Mouse (Mus musculus): ENCODE data around the gene Egln2. TPM values are rescaled to one million over a fixed set of nuclear protein-coding genes. Genes with fewer than 3 reads are reported as not detected.

Egln2 gene
- polyA plus RNA-seq, 1 experiment, result 107 TPM

DNA sequence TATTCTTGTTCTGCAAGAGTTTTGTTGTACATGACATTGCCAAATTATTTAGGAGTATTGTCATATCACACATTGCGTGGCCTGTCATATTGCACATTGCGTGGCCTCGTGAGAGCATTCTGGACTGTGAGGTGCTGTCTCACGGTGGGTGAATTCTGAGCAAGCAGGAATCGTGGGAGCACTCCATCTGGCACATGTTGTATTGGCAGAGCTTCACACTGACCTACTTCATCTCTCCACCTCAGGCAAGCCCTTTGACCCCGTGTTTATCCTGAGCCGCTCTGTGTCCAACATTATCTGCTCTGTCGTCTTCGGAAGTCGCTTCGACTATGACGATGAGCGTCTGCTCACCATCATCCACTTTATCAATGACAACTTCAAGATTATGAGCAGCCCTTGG lies 37.7 kb downstream of the Egln2 start:
- no peak for DNase-seq
- TF ChIP-seq CTCF (IDR thresholded peaks at IDR 0.05; ENCODE audit: insufficient read depth, low read length) (no peak), POLR2A (IDR thresholded peaks at IDR 0.05; ENCODE audit: borderline replicate concordance, extremely low read depth, low read depth, low read length) (peak; percentile 35; the same call in 1 of the 2 replicates)
- Histone ChIP-seq H3K4me3 (replicated peaks; ENCODE audit: extremely low read depth, low read depth, low read length) (no peak overlapping the region), H3K4me1 (ENCODE audit: control insufficient read depth, insufficient read depth, low read length) (no peaks in the 10 kb centered on the region)
- WGBS, result 65% methylated on average over 13 of the region's 13 CpGs

DNA sequence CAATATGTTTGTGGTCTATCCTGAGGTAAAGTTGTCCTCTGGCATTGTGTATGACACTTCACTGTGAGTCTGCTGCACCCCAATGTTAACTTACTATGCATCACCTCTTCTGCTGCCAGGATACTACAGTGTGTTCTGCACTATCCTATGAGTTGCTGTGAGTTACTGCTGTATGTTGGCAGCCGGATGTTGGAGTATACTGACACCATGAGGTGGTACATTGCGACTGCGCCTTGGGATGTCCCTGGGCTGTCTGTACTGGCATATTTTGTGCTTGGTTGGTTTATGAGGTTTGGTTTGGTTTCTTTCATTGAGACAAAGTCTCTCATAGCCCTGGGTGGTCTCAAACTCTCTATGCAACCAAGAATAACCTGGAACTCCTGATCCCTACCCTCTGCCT lies 38.4 kb downstream of the Egln2 start:
- H3K4me3 ChIP-seq (replicated peaks; ENCODE audit: extremely low read depth, low read depth, low read length), result no peak overlapping the region
- no peaks in the 10 kb centered on the region for H3K4me1 ChIP-seq (ENCODE audit: control insufficient read depth, insufficient read depth, low read length)
- DNase-seq, result no peak
- TF ChIP-seq CTCF (IDR thresholded peaks at IDR 0.05; ENCODE audit: insufficient read depth, low read length) (peak; percentile 65), POLR2A (IDR thresholded peaks at IDR 0.05; ENCODE audit: borderline replicate concordance, extremely low read depth, low read depth, low read length) (no peak; the same call in 1 of the 2 replicates)
- 41% methylated on average over 3 of the region's 3 CpGs for WGBS

DNA sequence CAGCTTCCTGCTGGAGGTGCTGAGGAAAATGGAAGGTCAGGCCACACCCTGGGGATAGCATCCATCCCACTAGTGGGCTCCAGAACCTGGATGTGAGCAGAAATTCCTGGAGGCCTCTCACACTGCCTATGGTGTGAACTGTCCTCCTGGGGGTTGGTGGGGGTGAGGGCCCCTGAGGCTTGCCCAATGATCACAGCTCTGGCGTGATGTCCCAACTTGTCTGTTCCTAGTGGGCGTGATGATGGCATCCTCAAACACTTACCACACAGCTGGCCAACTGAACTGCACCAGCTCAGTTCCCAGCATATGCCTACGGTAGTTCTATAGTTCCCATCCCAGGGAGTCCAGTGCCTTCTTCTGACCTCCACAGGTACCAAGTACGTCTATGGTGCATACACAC lies 41.6 kb downstream of the Egln2 start:
- no peak overlapping the region for H3K4me3 ChIP-seq (replicated peaks; ENCODE audit: extremely low read depth, low read depth, low read length)
- DNase-seq, result no peak
- 78% methylated on average over 4 of the region's 4 CpGs for WGBS
- TF ChIP-seq CTCF (IDR thresholded peaks at IDR 0.05; ENCODE audit: insufficient read depth, low read length) (no peak), POLR2A (IDR thresholded peaks at IDR 0.05; ENCODE audit: borderline replicate concordance, extremely low read depth, low read depth, low read length) (peak; percentile 34; the same call in 1 of the 2 replicates)
- no peaks in the 10 kb centered on the region for H3K4me1 ChIP-seq (ENCODE audit: control insufficient read depth, insufficient read depth, low read length)

DNA sequence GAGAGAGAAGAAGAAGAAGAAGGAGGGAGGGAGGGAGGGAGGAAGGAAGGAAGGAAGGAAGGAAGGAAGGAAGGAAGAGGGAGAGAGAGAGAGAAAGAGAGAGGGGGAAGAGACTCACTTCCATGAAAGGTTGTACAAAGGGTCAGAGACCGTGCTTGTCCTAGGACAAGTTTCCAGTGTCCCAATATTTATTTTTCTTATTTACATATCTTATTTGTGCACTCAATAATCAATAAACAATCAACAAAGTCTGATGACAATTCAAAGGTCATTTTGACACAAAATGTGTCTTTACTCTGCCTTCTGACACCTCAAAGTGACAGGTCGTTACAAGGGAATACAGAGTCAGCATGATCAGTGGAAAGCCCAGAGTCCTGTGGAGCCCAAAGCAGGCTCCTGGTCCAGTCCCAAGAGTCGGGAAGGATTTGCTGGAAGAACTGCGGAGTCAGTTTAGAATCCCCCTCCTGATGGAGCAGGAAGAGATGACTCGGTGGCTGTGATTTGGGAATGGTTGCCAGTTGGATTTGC lies 42.2 kb downstream of the Egln2 start:
- 68% methylated on average over 5 of the region's 5 CpGs for WGBS
- no peak for DNase-seq
- no peak for TF ChIP-seq CTCF (IDR thresholded peaks at IDR 0.05; ENCODE audit: insufficient read depth, low read length)
- no peak for TF ChIP-seq POLR2A (IDR thresholded peaks at IDR 0.05; ENCODE audit: borderline replicate concordance, extremely low read depth, low read depth, low read length)
- H3K4me3 ChIP-seq (replicated peaks; ENCODE audit: extremely low read depth, low read depth, low read length), result no peak overlapping the region
- H3K4me1 ChIP-seq (ENCODE audit: control insufficient read depth, insufficient read depth, low read length), result no peaks in the 10 kb centered on the region

DNA sequence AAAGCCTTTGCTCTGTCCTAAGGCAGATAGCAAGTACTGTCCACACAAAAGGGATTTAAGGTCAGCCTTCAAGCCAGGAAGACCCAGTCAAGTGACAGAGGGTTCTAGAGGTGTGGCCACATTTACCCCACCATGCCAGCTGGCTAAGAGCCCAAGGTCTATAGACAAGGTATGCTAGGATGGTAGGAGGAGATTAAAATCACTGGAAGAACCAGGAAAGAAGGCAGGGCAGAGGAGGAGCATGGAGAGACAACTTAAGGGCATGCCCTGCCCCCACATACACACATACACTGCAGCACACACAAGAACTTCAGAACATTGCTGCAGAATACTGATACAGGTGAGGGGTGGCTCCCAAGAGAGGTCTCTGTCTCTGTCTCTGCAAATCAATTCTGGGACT lies 46.9 kb downstream of the Egln2 start, which contains the start of gene Cyp2f2:
Cyp2f2 (plus strand) TSS at position 234 of the 400 bp plus-strand sequence.
- no peak for DNase-seq
- TF ChIP-seq POLR2A (IDR thresholded peaks at IDR 0.05; ENCODE audit: borderline replicate concordance, extremely low read depth, low read depth, low read length) (peak; percentile 66; the same call in 1 of the 2 replicates), CTCF (IDR thresholded peaks at IDR 0.05; ENCODE audit: insufficient read depth, low read length) (no peak)
- peak within 1 kb of the TSS; percentile 55 for H3K4me3 ChIP-seq (replicated peaks; ENCODE audit: extremely low read depth, low read depth, low read length)
- H3K4me1 ChIP-seq (ENCODE audit: control insufficient read depth, insufficient read depth, low read length), result no peaks in the 10 kb centered on the region

DNA sequence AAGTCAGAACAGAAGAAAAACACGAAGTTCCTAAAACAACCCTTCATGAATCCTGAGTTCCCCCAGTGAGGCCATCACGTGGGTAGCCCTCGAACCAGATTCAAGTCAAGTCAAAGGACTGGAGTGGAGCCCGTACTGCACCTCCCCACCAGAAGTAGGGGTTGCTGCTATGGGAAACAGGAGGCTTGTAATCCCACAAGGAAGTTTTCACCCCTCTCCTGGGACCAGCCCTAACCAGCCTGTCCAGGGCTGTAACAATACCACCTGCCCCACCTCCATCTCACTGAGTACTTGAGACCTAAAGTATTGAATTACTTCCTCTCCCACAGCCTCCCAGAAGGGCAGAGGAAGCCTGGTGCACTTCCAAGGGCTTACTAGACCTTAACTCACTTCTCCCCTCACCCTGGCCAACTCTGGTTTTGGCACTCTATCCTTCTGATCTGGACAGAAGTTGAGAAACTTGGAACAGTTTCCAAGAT lies 48.5 kb downstream of the Egln2 start:
- WGBS, result 46% methylated on average over 4 of the region's 4 CpGs
- Histone ChIP-seq H3K4me1 (ENCODE audit: control insufficient read depth, insufficient read depth, low read length) (no peaks in the 10 kb centered on the region), H3K4me3 (replicated peaks; ENCODE audit: extremely low read depth, low read depth, low read length) (no peak overlapping the region)
- DNase-seq, result peak; percentile 50
- TF ChIP-seq POLR2A (IDR thresholded peaks at IDR 0.05; ENCODE audit: borderline replicate concordance, extremely low read depth, low read depth, low read length) (no peak), CTCF (IDR thresholded peaks at IDR 0.05; ENCODE audit: insufficient read depth, low read length) (no peak)

DNA sequence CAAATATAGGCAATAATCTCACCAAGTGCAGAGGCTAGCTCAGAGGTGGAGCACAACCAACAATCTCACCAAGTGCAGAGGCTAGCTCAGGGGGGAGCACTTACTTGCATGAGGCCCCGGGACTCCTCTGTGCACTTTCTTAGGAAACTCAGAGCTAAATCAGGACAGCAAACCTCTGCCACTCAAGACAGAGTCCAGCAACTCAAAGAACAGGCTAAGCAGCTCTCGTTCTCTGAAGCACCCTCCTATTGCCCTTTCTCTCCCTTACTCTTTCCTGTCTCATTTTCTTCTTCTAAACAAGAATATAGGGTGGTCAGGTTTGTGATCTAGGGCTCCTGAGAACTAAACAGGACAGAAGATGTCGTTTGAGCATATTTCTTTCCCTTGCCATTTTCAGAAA lies 54.6 kb downstream of the Egln2 start:
- 53% methylated on average over 3 of the region's 3 CpGs for WGBS
- no peak for TF ChIP-seq POLR2A (IDR thresholded peaks at IDR 0.05; ENCODE audit: borderline replicate concordance, extremely low read depth, low read depth, low read length)
- no peak for TF ChIP-seq CTCF (IDR thresholded peaks at IDR 0.05; ENCODE audit: insufficient read depth, low read length)
- Histone ChIP-seq H3K4me3 (replicated peaks; ENCODE audit: extremely low read depth, low read depth, low read length) (no peak overlapping the region), H3K4me1 (ENCODE audit: control insufficient read depth, insufficient read depth, low read length) (no peaks in the 10 kb centered on the region)
- DNase-seq, result no peak

DNA sequence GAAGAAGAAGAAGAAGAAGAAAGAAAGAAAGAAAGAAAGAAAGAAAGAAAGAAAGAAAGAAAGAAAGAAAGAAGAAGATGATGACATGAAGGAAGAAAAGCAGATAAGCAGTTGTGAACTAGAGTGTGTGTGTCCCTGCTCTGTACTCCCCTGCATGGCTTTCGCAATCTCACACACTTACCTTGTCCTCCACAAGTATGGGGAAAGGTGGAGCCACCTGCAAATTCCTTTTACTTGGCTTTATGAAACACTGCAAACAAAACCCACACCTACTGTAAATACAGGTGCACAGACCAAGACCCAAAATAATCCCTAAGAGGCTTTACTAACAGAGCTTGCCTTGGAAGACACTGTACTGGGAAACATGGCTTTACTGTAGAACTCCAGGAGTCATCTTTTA lies 55.6 kb downstream of the Egln2 start:
- Histone ChIP-seq H3K4me1 (ENCODE audit: control insufficient read depth, insufficient read depth, low read length) (no peaks in the 10 kb centered on the region), H3K4me3 (replicated peaks; ENCODE audit: extremely low read depth, low read depth, low read length) (no peak overlapping the region)
- no peak for DNase-seq
- TF ChIP-seq CTCF (IDR thresholded peaks at IDR 0.05; ENCODE audit: insufficient read depth, low read length) (no peak), POLR2A (IDR thresholded peaks at IDR 0.05; ENCODE audit: borderline replicate concordance, extremely low read depth, low read depth, low read length) (no peak)
- WGBS, result 58% methylated on average over 1 of the region's 1 CpGs

DNA sequence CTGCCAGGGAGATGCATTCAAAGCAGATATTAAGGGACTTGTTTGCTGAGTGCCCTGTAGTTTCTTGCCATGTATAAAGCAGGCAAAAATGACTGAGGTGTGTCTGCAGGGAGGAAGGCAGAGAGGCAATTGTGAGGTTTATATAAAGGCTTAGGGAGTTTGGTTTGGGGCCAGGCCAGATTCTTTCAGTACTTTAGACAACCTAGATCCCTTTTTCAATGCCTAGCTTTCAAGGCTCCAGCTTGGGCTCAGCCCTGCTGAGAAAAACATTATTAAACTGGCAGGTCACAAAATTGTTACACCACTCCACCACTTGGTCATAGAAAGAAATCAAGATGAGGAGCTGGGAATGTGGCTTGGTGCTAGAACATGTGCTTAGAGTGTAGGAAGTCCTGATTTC lies 56.3 kb downstream of the Egln2 start:
- no peak for DNase-seq
- TF ChIP-seq CTCF (IDR thresholded peaks at IDR 0.05; ENCODE audit: insufficient read depth, low read length), result no peak
- no peak for TF ChIP-seq POLR2A (IDR thresholded peaks at IDR 0.05; ENCODE audit: borderline replicate concordance, extremely low read depth, low read depth, low read length)
- no peaks in the 10 kb centered on the region for H3K4me1 ChIP-seq (ENCODE audit: control insufficient read depth, insufficient read depth, low read length)
- H3K4me3 ChIP-seq (replicated peaks; ENCODE audit: extremely low read depth, low read depth, low read length), result no peak overlapping the region

Other genes with a start within 250 kb of the Egln2 start
- gene Cyp2a22, start 227.4 kb downstream of the Egln2 start, polyA plus RNA-seq (2012; rRNA removed), result not detected in 2 replicates
- 0.11 and 0.12 TPM in 2 replicates for gene Cyp2a12, start 137.7 kb downstream of the Egln2 start, polyA plus RNA-seq (2012; rRNA removed)
- gene Cyp2f2, start 46.9 kb downstream of the Egln2 start, polyA plus RNA-seq (2012; rRNA removed), result 3,886 and 4,289 TPM in 2 replicates
- not detected in 2 replicates for gene Cyp2t4, start 13.1 kb downstream of the Egln2 start, polyA plus RNA-seq (2012; rRNA removed)
- 67.8 and 69.0 TPM in 2 replicates for gene Rab4b, start 12.1 kb upstream of the Egln2 start, polyA plus RNA-seq (2012; rRNA removed)
- gene Gm21983, start 14.3 kb upstream of the Egln2 start, polyA plus RNA-seq (2012; rRNA removed), result not detected in 2 replicates
- 10.5 and 13.5 TPM in 2 replicates for gene Mia, start 14.4 kb upstream of the Egln2 start, polyA plus RNA-seq (2012; rRNA removed)
- 11.2 and 13.5 TPM in 2 replicates for gene BC024978, start 29.0 kb upstream of the Egln2 start, polyA plus RNA-seq (2012; rRNA removed)
- 135 and 136 TPM in 2 replicates for gene Snrpa, start 29.5 kb upstream of the Egln2 start, polyA plus RNA-seq (2012; rRNA removed)
- gene Itpkc, start 61.9 kb upstream of the Egln2 start, polyA plus RNA-seq (2012; rRNA removed), result 8.6 and 11.2 TPM in 2 replicates
- gene Coq8b, start 66.2 kb upstream of the Egln2 start, polyA plus RNA-seq (2012; rRNA removed), result 68.6 and 76.8 TPM in 2 replicates
- 33.0 and 36.4 TPM in 2 replicates for gene Numbl, start 91.6 kb upstream of the Egln2 start, polyA plus RNA-seq (2012; rRNA removed)
- 496 and 612 TPM in 2 replicates for gene Ltbp4, start 170.9 kb upstream of the Egln2 start, polyA plus RNA-seq (2012; rRNA removed)
- gene Shkbp1, start 189.2 kb upstream of the Egln2 start, polyA plus RNA-seq (2012; rRNA removed), result 76.4 and 85.1 TPM in 2 replicates
- not detected in 2 replicates for gene Gm20479, start 190.6 kb upstream of the Egln2 start, polyA plus RNA-seq (2012; rRNA removed)